Comparison of ENCODE assay signal across 13 mouse cellular contexts in genomic region chr15:7563279-7563678, GRCm38 (mm10).
DNase-seq lines count a peak whose midpoint lies in the region; ATAC-seq and TF ChIP-seq lines count a peak whose summit lies in the region.
"Had no signal": no experiment of that assay in that cellular context is flagged by ENCODE, and none has a peak within 500 bp of the region (broad histone marks: within the 10 kb centered on the region; RNA-seq: fewer than 3 reads in every experiment).

No protein-coding gene starts in this region.

- ATAC-seq in heart, embryonic 16.5 days (replicated peaks; ENCODE audit: extremely low read depth, insufficient read depth, low FRiP score) = peak; percentile 49; the same call in 1 of the 2 replicates
- no peak for ATAC-seq in limb, embryonic 14.5 days (ENCODE audit: low FRiP score, low read depth)
- ATAC-seq in stomach, embryonic 15.5 days (ENCODE audit: insufficient read depth, low FRiP score, low read depth) = no peak
- no peak for ATAC-seq in stomach, postnatal 0 days (ENCODE audit: low FRiP score, low TSS enrichment)
- ATAC-seq: intestine, postnatal 0 days had no signal

- no peaks in the 10 kb centered on the region for H3K27me3 ChIP-seq in heart, embryonic 16.5 days (ENCODE audit: control insufficient read depth, insufficient read depth, low read length)
- no peaks in the 10 kb centered on the region for H3K27me3 ChIP-seq in limb, embryonic 14.5 days (ENCODE audit: control insufficient read depth, insufficient read depth, low read length)
- H3K27me3 ChIP-seq in limb, embryonic 10.5 days (ENCODE audit: low read depth, poor library complexity, severe bottlenecking) = no peaks in the 10 kb centered on the region
- no peaks in the 10 kb centered on the region for H3K27me3 ChIP-seq in stomach, embryonic 15.5 days (replicated peaks)
- no peaks in the 10 kb centered on the region for H3K27me3 ChIP-seq in stomach, postnatal 0 days (ENCODE audit: control insufficient read depth, insufficient read depth, low read length)

- H3K4me3 ChIP-seq in heart, embryonic 16.5 days (ENCODE audit: low read length) = no peak overlapping the region
- no peak overlapping the region for H3K4me3 ChIP-seq in limb, embryonic 14.5 days (replicated peaks; ENCODE audit: low read length)
- H3K4me3 ChIP-seq in limb, embryonic 10.5 days = no peak overlapping the region
- H3K4me3 ChIP-seq in stomach, embryonic 15.5 days (replicated peaks) = no peak overlapping the region
- H3K4me3 ChIP-seq in stomach, postnatal 0 days (ENCODE audit: low read depth, low read length) = no peak overlapping the region
- H3K4me3 ChIP-seq: erythroblast, embryonic 14.5 days; heart, embryonic 10.5 days; hindbrain, embryonic 10.5 days had no signal

- no peak for TF ChIP-seq POLR2A in limb, embryonic 14.5 days (IDR thresholded peaks at IDR 0.05; ENCODE audit: borderline replicate concordance, extremely low read depth, insufficient read depth, insufficient read length)

- H3K27ac ChIP-seq in heart, embryonic 16.5 days (ENCODE audit: low read length) = peak overlapping the region; percentile 62
- H3K27ac ChIP-seq in limb, embryonic 14.5 days (replicated peaks; ENCODE audit: low read depth, low read length) = no peak overlapping the region
- H3K27ac ChIP-seq in limb, embryonic 10.5 days = no peak overlapping the region
- H3K27ac ChIP-seq in stomach, embryonic 15.5 days = peak overlapping the region; percentile 44; the same call in 1 of the 2 replicates
- H3K27ac ChIP-seq in stomach, postnatal 0 days (replicated peaks) = no peak overlapping the region
- H3K27ac ChIP-seq: heart, embryonic 10.5 days; hindbrain, embryonic 10.5 days had no signal

- H3K9ac ChIP-seq in heart, embryonic 16.5 days (ENCODE audit: low read length) = no peak overlapping the region
- no peak overlapping the region for H3K9ac ChIP-seq in limb, embryonic 14.5 days (ENCODE audit: low read depth, low read length, severe bottlenecking)
- H3K9ac ChIP-seq in stomach, embryonic 15.5 days = no peak overlapping the region
- no peak overlapping the region for H3K9ac ChIP-seq in stomach, postnatal 0 days (ENCODE audit: low read length)

- TF ChIP-seq CTCF in stomach, postnatal 0 days (IDR thresholded peaks at IDR 0.05; ENCODE audit: low read depth) = no peak

- no peak for DNase-seq in heart, adult 8-10 months (ENCODE audit: low spot score)
- DNase-seq in limb, embryonic 14.5 days (ENCODE audit: low spot score) = peak; percentile 21
- no peak for DNase-seq in limb, embryonic 10.5 days (ENCODE audit: low spot score)
- DNase-seq in stomach, postnatal 0 days (ENCODE audit: low spot score) = no peak
- DNase-seq in B cell, adult 2 months = no peak
- DNase-seq: embryo, embryonic 11 days; thymus, postnatal 25 days had no signal

- H3K4me1 ChIP-seq in heart, embryonic 16.5 days (ENCODE audit: control insufficient read depth, insufficient read depth, low read length) = peaks cover 4% of the 10 kb centered on the region
- peaks cover 3% of the 10 kb centered on the region for H3K4me1 ChIP-seq in limb, embryonic 14.5 days (ENCODE audit: control insufficient read depth, insufficient read depth, low read length)
- no peaks in the 10 kb centered on the region for H3K4me1 ChIP-seq in limb, embryonic 10.5 days
- no peaks in the 10 kb centered on the region for H3K4me1 ChIP-seq in stomach, embryonic 15.5 days
- no peaks in the 10 kb centered on the region for H3K4me1 ChIP-seq in stomach, postnatal 0 days (replicated peaks; ENCODE audit: control insufficient read depth, insufficient read depth)
- H3K4me1 ChIP-seq: heart, embryonic 10.5 days; hindbrain, embryonic 10.5 days had no signal

- H3K9me3 ChIP-seq in heart, embryonic 16.5 days (replicated peaks; ENCODE audit: control insufficient read depth, low read length) = no peaks in the 10 kb centered on the region
- H3K9me3 ChIP-seq in limb, embryonic 14.5 days (ENCODE audit: control insufficient read depth, low read length) = no peaks in the 10 kb centered on the region
- H3K9me3 ChIP-seq in limb, embryonic 10.5 days (replicated peaks) = no peaks in the 10 kb centered on the region
- no peaks in the 10 kb centered on the region for H3K9me3 ChIP-seq in stomach, embryonic 15.5 days
- H3K9me3 ChIP-seq in stomach, postnatal 0 days (ENCODE audit: control insufficient read depth, low read length) = no peaks in the 10 kb centered on the region
- H3K9me3 ChIP-seq: heart, embryonic 10.5 days; hindbrain, embryonic 10.5 days had no signal

- TF ChIP-seq EP300 in stomach, postnatal 0 days (optimal IDR thresholded peaks at IDR 0.05) = no peak

- H3K36me3 ChIP-seq in heart, embryonic 16.5 days (ENCODE audit: control insufficient read depth, insufficient read depth) = no peaks in the 10 kb centered on the region
- H3K36me3 ChIP-seq in limb, embryonic 14.5 days (ENCODE audit: control insufficient read depth, insufficient read depth, low read length) = no peaks in the 10 kb centered on the region
- H3K36me3 ChIP-seq in limb, embryonic 10.5 days = no peaks in the 10 kb centered on the region
- H3K36me3 ChIP-seq in stomach, embryonic 15.5 days = no peaks in the 10 kb centered on the region
- no peaks in the 10 kb centered on the region for H3K36me3 ChIP-seq in stomach, postnatal 0 days (ENCODE audit: control insufficient read depth, insufficient read depth, low read length)
- H3K36me3 ChIP-seq: heart, embryonic 10.5 days; hindbrain, embryonic 10.5 days had no signal

- WGBS in heart, embryonic 16.5 days = 37% methylated on average over 4 of the region's 4 CpGs
- WGBS in limb, embryonic 14.5 days = 63% methylated on average over 4 of the region's 4 CpGs
- 92% methylated on average over 4 of the region's 4 CpGs for WGBS in limb, embryonic 10.5 days
- 34% methylated on average over 4 of the region's 4 CpGs for WGBS in stomach, embryonic 15.5 days
- WGBS in stomach, postnatal 0 days = 26% methylated on average over 4 of the region's 4 CpGs

- H3K4me2 ChIP-seq in heart, embryonic 16.5 days (ENCODE audit: low read depth, low read length) = no peak overlapping the region
- H3K4me2 ChIP-seq in limb, embryonic 14.5 days (replicated peaks; ENCODE audit: low read depth, low read length, severe bottlenecking) = no peak overlapping the region
- H3K4me2 ChIP-seq in stomach, embryonic 15.5 days = no peak overlapping the region
- no peak overlapping the region for H3K4me2 ChIP-seq in stomach, postnatal 0 days (replicated peaks; ENCODE audit: low read depth)

Comparison
In these comparisons a context has a peak if more than half of its experiments do, and no peak if none do; other contexts are left out.
1. H3K27ac ChIP-seq: peak in heart, embryonic 16.5 days (single experiment) and stomach, embryonic 15.5 days (single experiment); none in limb, embryonic 14.5 days (single experiment), limb, embryonic 10.5 days (single experiment) and stomach, postnatal 0 days (single experiment).